Mouse (Mus musculus) forebrain, embryonic 10.5 days (tissue): ENCODE measurements around the gene Macrod1. TPM values are rescaled to one million over a fixed set of nuclear protein-coding genes. Genes with fewer than 3 reads are reported as not detected.

Experiments used
- DNase-seq: peaks from one replicate; pipeline ENCODE4 v3.0.0-alpha.2; 2017; ENCODE audit warnings: low spot score; ENCODE audit errors: extremely low spot score
- H3K27ac ChIP-seq: fragments of 300-500 bp; sonication (generic); 2 replicates; pipeline ENCODE4 v1.5.1; 2016; ENCODE audit warnings: mild to moderate bottlenecking
- H3K27me3 ChIP-seq: fragments of 300-500 bp; sonication (generic); 2 replicates; pipeline ENCODE4 v1.6.1; 2016; ENCODE audit warnings: mild to moderate bottlenecking; ENCODE audit not compliant: poor library complexity, severe bottlenecking
- H3K36me3 ChIP-seq: fragments of 300-500 bp; sonication (generic); replicated peaks from 2 replicates; pipeline ENCODE4 v1.6.1; 2016; ENCODE audit warnings: mild to moderate bottlenecking, moderate library complexity
- H3K4me1 ChIP-seq: fragments of 300-500 bp; sonication (generic); 2 replicates; pipeline ENCODE4 v1.6.1; 2016
- H3K4me3 ChIP-seq: fragments of 300-500 bp; sonication (generic); 2 replicates; pipeline ENCODE4 v1.5.1; 2016; ENCODE audit warnings: mild to moderate bottlenecking, moderate library complexity
- H3K9me3 ChIP-seq: fragments of 300-500 bp; sonication (generic); 2 replicates; pipeline ENCODE4 v1.6.1; 2016; ENCODE audit warnings: mild to moderate bottlenecking, moderate library complexity
- WGBS: fragments of 180-500 bp; shearing (Covaris S2); methylation state at CpG from one replicate; pipeline ENCODE4 v1.1.7; 2016; 5-methylcytosine and 5-hydroxymethylcytosine counted together
- polyA plus RNA-seq: library from polyadenylated mRNA; unstranded; fragments of >200 nt; fragmentation: Nextera tagmentation; extraction: Ambion mirVana; gene quantifications from 2 replicates; pipeline ENCODE4 v1.2.1, GENCODE M21; 2016

Gene Macrod1
- polyA plus RNA-seq, 1 experiment from 2014 or later, result 3.7 TPM

DNA sequence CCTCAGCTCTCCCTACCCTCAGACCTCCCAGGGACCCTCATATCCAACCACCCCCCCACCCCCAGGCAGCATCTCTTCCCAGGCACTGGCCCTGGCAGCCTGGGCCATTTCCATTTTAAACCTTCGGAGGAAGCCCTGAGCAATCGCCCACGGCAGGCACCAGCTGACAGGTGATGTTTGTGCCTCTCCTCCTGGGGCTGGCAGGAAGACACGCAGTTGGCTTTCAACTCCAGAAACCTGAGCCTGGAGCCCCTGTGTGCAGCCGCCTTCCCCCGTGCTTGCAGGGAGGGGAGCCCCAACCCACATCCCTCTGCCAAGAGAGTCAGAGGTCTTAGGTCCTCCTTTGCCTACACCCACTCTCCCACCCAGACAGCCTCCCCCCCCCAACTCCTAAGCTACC, 107.6 kb downstream of the Macrod1 start:
- Histone ChIP-seq H3K36me3 (no peaks in the 10 kb centered on the region), H3K27me3 (peaks cover 100% of the 10 kb centered on the region), H3K4me1 (peaks cover 90% of the 10 kb centered on the region), H3K9me3 (no peaks in the 10 kb centered on the region), H3K27ac (0 out of 2 replicates have a peak overlapping the region, but pooled peaks have one; percentile 84), H3K4me3 (peak overlapping the region; percentile 78)
- DNase-seq, result no peak
- 4% methylated on average over 6 of the region's 6 CpGs for WGBS

DNA sequence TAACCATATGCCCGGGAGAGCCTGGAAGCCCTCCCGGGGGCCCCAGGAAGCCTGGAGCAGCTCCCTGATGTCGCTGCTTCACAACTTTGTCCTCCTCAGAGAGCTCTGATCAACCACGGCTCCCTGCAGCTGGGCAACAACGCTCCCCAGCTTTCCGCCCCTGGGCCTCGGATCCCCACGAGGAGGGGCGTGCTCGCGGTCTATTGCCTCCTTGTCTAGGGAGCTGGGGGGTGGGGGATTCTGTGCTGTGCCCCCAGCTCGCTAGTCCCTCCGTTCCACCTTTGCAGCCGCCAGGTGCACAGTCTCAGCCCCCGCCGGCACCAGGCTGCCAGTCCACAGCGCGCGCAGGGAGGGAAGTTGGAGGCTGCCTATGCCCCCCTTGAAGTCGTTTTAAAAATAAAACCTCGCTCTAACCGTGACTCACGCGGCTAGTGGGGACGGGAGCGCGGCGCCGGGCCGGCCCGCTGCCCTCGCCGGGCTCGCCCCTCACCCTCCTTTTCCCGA, 108.3 kb downstream of the Macrod1 start:
- peak overlapping the region; percentile 84 for H3K27ac ChIP-seq
- H3K4me1 ChIP-seq, result peaks cover 84% of the 10 kb centered on the region
- DNase-seq, result no peak
- H3K4me3 ChIP-seq, result peak overlapping the region; percentile 78
- H3K36me3 ChIP-seq, result no peaks in the 10 kb centered on the region
- H3K9me3 ChIP-seq, result no peaks in the 10 kb centered on the region
- peaks cover 100% of the 10 kb centered on the region for H3K27me3 ChIP-seq
- under 1% methylated on average over 35 of the region's 35 CpGs for WGBS

DNA sequence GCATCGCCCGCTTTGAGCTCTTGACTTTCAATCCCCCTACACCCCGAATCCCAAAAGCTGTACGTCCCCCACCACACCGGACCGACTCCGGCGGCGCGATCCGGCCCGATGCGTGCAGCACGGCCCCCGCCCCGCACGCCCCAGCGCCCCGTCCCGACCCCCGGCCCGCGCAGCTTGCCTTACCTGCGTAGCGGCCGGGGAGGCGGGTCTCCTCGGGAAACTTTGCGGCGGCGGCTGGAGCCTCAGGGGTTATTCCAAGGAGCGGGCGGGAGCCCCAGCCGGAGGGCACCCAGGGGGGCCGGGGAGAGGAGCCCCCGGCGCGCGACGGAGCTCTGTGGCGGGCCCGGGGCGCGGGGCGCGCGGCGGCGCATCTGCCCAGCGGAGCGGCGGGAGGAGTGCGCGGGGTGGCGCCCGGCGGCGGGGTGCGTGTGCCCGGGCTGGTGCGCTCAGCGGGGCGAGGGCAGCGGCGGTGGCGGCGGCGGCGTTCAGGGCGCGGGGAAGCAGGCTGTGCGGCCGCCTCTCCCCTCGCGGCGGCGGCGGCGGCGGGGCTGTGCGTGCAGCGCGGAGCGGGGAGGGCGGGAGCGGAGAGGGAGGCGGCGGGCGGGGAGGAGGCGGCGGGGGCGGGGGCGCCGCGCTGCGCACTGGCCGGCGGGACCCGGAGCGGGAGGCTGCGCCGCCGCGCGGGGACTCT, 109.0 kb downstream of the Macrod1 start:
- Histone ChIP-seq H3K9me3 (no peaks in the 10 kb centered on the region), H3K27me3 (peaks cover 98% of the 10 kb centered on the region), H3K4me3 (peak overlapping the region; percentile 78), H3K4me1 (peaks cover 80% of the 10 kb centered on the region), H3K36me3 (no peaks in the 10 kb centered on the region), H3K27ac (peak overlapping the region; percentile 84)
- peak; percentile 51 for DNase-seq
- WGBS, result 1% methylated on average over 60 of the region's 105 CpGs

DNA sequence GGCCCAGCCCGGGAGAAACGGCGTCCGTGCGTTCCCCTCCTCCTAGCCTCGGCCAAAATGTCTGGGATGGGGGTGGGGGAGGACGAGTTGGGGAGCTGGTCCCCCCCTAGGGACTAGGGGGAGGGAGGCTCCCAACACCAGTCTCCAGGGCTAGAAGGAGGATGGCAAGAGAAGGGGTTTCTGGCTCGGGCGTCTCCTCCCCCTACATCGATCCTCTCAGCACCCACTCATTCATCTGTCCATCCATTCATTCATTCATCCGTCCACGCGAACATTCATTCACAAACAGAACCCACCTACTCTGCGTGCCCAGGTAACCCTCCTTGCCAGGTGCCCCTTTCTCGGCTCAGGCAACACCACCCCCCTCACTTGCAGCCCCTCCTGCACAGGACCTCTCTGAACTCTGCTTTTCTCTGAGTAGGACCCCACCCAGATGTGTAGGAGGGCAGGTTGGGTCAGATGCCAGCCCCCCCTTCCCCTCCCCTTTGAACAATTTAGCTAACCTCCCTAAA, 109.6 kb downstream of the Macrod1 start:
- no peak for DNase-seq
- Histone ChIP-seq H3K27ac (peak overlapping the region; percentile 84), H3K27me3 (peaks cover 98% of the 10 kb centered on the region), H3K4me3 (peak overlapping the region; percentile 78), H3K36me3 (no peaks in the 10 kb centered on the region), H3K4me1 (peaks cover 81% of the 10 kb centered on the region), H3K9me3 (no peaks in the 10 kb centered on the region)
- 3% methylated on average over 14 of the region's 15 CpGs for WGBS

DNA sequence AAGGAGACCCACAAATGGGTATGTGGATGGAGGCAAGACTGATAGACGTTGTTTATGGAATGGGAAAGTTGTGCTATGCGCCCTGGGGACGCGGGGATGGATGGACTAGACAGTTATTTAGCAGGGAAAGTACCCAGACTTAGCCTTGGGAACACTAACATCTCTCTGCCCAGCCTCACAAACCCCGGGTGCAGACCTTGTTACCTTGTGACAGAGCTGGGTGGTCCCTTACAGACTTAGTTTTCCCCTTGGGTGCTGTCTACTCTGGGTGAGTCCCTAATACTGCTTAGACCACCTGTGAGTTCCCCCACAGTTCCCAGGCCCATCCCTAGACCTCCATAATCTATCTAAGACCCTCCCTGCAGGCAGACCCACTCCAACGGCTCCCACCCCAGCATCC, 110.2 kb downstream of the Macrod1 start:
- H3K9me3 ChIP-seq, result no peaks in the 10 kb centered on the region
- peak overlapping the region; percentile 78; the same call in 1 of the 2 replicates for H3K4me3 ChIP-seq
- DNase-seq, result no peak
- peaks cover 82% of the 10 kb centered on the region for H3K4me1 ChIP-seq
- no peak overlapping the region for H3K27ac ChIP-seq
- 9% methylated on average over 6 of the region's 6 CpGs for WGBS
- H3K27me3 ChIP-seq, result peaks cover 98% of the 10 kb centered on the region
- no peaks in the 10 kb centered on the region for H3K36me3 ChIP-seq

DNA sequence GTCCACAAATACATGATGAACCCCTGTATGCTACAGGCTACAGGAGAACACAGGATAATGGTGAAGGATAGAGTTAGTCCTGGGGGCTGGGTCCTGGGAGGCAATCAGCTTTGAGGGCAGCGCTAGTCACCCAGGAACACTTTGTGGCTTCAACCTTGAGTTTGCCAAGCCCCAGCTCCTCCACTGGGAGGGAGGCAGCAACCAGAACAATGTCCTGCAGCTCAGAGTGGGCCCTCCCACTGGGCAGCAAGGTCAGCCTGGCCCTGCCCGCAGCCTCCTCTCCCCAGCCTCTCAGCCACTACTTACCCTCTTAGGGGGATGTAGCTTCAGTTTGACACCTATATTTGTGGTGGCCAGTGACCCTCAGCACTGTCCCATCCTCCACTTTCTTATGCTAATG, 111.8 kb downstream of the Macrod1 start:
- Histone ChIP-seq H3K4me1 (peaks cover 84% of the 10 kb centered on the region), H3K9me3 (no peaks in the 10 kb centered on the region), H3K4me3 (no peak overlapping the region), H3K27ac (no peak overlapping the region), H3K36me3 (no peaks in the 10 kb centered on the region), H3K27me3 (peaks cover 87% of the 10 kb centered on the region)
- DNase-seq, result no peak
- 43% methylated on average over 2 of the region's 2 CpGs for WGBS

DNA sequence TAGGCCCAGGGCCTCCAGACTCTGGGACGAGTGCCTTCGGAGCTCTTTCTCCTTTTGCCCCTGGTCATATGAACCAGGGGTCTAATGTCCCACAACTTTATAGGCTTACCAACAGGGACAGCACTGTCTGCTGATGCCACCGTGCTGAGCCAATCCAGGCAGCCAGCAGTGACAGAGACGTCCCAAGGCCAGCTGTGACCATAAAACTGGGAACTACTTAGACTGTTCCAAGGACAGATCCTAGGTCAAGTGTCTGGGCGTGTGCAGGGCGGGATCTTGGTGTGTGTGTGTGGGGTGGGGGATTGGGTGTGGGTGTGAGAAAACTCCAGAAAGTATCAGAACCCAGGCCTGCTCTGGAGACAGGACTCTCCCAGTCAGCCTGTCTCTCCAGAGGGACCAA, 114.3 kb downstream of the Macrod1 start:
- no peak for DNase-seq
- H3K4me3 ChIP-seq, result peak overlapping the region; percentile 27; the same call in 1 of the 2 replicates
- H3K27ac ChIP-seq, result peak overlapping the region; percentile 82
- H3K4me1 ChIP-seq, result peaks cover 67% of the 10 kb centered on the region
- H3K27me3 ChIP-seq, result peaks cover 76% of the 10 kb centered on the region
- H3K36me3 ChIP-seq, result no peaks in the 10 kb centered on the region
- H3K9me3 ChIP-seq, result no peaks in the 10 kb centered on the region
- WGBS, result 74% methylated on average over 6 of the region's 6 CpGs

DNA sequence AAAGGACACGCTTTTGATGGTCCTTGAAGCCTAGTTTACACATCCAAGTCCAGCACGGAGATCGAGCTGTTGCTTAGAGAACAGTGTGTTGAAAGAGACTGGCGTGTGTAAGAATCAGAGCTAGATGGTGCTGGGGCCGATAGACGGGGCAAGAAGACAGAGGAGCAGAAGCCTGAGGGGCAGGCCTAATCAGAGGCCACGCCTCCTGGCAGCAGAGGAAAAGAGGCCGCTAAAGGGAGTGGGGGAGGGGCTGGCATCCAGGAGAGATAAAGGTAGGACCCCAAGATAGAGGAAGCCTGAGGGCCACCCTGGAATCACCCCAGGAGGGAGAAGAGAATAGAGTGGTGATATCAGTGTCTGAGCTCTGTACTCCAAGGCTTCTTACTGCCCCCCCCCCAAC, 114.8 kb downstream of the Macrod1 start:
- Histone ChIP-seq H3K27me3 (peaks cover 76% of the 10 kb centered on the region), H3K4me3 (peak overlapping the region; percentile 27), H3K27ac (peak overlapping the region; percentile 82), H3K36me3 (no peaks in the 10 kb centered on the region), H3K4me1 (peaks cover 67% of the 10 kb centered on the region), H3K9me3 (no peaks in the 10 kb centered on the region)
- 8% methylated on average over 8 of the region's 8 CpGs for WGBS
- no peak for DNase-seq

DNA sequence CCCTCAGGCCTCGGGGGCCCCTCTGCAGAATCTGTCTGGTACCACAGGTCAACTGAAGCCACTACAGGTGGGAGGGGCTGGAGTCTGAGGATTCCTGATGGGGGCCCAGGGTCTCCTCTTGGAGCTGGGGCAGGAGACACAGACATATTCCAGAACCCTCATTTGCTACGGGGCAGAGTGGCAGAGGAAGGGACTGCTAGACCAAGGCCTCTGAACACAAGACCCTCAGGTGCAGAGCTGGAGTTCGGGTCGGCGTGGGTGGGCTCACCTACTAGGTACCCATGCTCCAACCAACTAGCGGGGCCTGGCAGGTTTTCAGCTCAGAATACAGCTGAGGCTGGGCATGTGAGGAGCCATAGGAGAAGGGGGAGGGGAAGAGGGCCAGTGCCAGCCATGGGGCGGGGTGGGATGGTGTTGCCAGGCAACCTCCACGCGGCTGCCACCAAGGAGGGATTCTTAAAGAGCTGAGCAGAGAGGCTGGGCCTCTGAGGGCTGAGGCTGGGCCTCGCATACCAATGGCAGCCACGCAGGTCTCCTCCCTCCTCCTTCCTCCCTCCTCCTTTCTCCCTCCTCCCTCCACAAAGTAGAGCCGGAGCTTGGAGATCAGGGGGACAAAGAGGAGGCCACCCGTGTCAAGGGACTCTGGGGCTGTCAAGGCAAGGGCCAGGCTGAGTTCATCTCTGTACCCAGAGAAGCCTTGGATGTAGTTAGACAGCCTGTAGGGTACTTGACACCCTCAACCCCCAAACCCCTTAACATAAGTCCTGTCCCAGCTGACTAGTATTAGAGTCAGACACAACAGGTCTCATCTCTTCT, 115.6 kb downstream of the Macrod1 start:
- Histone ChIP-seq H3K9me3 (no peaks in the 10 kb centered on the region), H3K4me1 (peaks cover 64% of the 10 kb centered on the region), H3K27me3 (peaks cover 75% of the 10 kb centered on the region), H3K27ac (peak overlapping the region; percentile 82), H3K36me3 (no peaks in the 10 kb centered on the region), H3K4me3 (peak overlapping the region; percentile 27)
- WGBS, result 11% methylated on average over 13 of the region's 13 CpGs
- DNase-seq, result peak; percentile 84

DNA sequence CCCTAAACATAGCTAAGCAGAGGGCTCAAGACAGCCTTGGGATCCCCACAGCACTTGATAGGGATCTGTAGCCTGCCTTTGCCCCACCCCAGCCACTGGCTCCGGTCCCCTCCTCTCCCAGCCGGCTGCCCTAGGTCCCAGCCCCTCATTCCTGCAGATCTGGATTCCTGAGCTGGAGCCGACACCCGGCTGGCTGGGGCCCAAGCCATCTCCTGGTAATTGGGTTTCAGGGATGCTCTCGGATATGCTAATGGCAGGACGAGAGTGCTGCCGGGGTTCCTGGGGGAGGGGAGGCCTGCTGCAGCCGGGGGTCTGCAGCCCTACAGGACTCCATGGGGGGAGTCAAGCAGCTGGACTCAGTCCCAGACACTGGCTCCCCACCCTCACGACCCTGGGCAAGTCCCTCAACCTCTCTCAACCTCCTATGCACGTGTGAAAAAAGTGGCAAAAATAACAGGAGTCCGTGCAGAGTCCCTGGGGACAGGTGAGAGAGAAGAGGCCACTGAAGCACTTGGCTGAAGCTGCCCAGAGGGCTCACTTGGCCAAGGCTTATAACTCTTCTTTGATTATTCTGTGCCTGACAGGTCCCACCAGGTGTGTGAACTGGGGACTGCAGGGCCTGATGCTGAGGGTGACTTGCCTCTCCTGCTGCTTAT, 119.6 kb downstream of the Macrod1 start:
- H3K27ac ChIP-seq, result peak overlapping the region; percentile 62
- no peaks in the 10 kb centered on the region for H3K9me3 ChIP-seq
- no peaks in the 10 kb centered on the region for H3K36me3 ChIP-seq
- H3K27me3 ChIP-seq, result peaks cover 76% of the 10 kb centered on the region
- H3K4me1 ChIP-seq, result peaks cover 79% of the 10 kb centered on the region
- 10% methylated on average over 11 of the region's 11 CpGs for WGBS
- no peak for DNase-seq
- H3K4me3 ChIP-seq, result no peak overlapping the region

DNA sequence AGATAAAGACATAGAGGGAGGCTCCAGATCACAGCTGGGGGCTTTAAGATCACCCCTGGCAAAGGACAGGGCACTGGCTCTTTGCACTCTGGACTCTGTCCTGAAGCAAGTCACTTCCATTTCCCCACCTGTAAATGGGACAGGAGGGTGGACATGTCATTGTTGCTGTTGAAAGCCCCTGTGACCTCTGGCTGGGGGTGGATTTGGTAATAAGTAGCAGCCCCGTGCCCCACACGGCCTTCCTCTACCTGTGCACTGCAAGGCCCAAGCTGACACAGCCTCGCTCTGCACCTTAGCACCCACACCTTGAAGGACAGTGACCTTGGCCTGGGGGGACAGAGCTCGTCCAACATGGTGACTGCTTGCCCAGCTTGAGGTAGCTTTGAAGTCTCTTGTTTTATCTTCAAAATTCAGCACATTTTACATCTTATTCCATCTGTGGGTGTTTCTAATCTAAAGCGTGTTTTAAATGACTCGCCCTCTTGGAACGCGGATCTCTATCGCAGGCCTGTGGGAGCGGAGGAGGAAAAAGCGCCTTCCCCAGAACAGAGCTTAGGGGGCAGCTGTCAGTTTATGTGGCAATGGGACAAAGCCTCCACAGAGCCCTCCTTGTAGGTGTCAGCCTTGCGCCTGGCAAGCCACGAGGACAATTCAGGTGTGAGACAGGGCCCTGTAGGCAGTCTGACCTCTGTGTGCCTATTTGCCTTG, 121.3 kb downstream of the Macrod1 start:
- 57% methylated on average over 13 of the region's 13 CpGs for WGBS

More for the DNA sequence above, 121.3 kb downstream of the Macrod1 start:
- DNase-seq, result no peak
- Histone ChIP-seq H3K4me3 (no peak overlapping the region; the same call in 1 of the 2 replicates), H3K4me1 (peaks cover 79% of the 10 kb centered on the region), H3K27ac (peak overlapping the region; percentile 72), H3K36me3 (no peaks in the 10 kb centered on the region), H3K27me3 (peaks cover 87% of the 10 kb centered on the region), H3K9me3 (no peaks in the 10 kb centered on the region)
